Mouse (Mus musculus): ENCODE data around the gene Psmd3.
"Not testable (repeated sequence)": the region's sequence is repeated elsewhere in the genome, so short reads cannot be mapped to it uniquely, and the experiment has no call there.

Psmd3 gene

DNA sequence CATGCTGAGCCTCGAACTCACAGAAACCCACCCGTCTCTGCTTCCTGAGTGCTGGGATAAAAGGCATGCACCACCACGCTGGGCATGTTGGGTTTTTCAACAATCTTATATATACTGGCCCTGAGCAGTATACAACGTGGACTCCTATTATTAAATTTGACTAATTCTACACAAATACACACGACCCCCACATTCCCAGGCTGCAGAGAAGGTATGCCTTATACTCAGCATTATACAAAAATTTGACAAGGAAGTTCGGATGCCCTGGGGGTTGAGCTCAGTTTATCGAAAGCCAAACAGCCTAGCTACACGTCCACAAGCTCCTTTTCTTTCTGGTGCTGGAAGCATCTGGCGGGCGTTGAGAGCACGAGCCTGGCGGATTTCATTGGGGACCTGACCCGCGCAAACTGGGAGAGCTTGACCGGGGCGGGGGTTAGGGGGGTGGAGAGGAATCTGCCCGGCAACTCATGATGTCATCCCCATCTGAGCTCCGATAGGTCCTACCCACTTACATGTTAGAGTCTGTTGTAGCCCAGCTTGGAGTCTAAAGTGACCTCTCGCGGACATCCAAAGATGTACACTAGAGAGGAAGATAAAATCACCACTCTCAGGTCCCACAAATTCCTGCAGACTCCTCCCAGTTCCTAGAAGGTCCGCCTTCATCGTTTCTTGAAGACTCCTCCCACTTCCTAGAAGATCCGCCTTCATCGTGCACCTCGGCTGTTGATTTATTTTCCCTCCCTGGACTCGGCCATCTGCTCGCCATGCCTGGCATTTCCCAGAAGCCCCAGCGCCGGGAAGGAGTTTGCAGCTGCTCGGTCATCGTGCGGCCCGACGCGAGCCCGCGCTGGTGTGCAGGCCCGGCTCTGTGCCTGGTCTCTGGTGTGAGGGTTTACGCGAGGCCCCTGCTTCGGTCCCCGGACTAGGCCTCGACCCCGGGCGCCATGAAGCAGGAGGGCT, at the start of gene Psmd3:
Gene Psmd3 (plus strand): TSS at position 769 of the 960 bp plus-strand sequence.
- peak; percentile 97 to 98 for DNase-seq (ENCODE audit: low spot score in 2 of 2)

DNA sequence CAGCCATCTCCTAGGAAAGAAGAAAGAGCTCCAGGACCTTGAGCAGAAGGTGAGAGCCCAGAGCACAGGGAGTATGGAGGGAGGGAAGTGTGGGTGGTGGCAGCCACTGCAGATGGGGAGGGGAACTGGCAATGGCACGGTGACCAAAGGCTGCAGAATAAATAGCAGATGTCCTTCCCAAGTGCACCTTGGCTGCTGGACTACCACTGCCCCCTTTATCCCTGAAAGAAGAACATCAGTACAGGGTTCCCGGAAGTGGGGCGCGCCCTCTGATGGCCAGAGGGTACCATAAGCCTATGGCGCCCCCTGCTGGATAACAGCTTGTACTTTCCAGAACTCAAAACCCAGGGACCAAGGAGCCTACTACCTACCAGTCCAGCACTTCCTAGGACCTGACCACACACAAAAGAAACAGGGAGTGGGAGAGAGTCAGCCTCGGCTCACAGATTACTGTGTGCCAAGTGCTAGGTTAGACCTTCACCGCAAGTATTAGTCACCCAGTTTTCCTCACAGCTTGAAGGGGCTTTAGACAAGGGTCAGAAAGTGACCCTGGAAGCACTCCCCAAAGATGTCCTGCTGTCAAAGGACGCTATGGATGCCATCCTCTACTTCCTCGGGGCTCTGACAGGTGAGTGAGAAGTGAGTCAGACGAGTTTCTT, 46.9 kb upstream of the Psmd3 start:
- DNase-seq (ENCODE audit: low spot score in 2 of 2), result peak; percentile 35 to 69

DNA sequence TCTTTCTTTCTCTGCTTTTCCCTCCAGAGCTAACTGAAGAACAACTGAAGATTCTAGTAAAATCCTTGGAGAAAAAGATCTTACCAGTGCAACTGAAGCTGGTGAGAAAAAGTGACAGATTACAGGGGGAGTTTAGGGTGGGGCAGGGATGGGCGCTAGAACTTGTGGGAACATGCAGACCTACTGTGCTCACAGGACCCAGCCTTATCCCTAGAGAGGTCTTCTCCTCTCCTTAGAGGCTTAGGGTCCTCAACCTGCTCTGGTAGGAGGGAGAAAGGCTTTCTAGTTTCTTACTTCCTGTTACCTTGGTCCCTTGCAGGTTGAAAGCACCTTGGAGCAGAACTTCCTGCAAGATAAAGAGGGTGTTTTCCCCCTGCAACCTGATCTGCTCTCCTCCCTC, 44.9 kb upstream of the Psmd3 start:
- no peak for DNase-seq (ENCODE audit: low spot score in 2 of 2)

DNA sequence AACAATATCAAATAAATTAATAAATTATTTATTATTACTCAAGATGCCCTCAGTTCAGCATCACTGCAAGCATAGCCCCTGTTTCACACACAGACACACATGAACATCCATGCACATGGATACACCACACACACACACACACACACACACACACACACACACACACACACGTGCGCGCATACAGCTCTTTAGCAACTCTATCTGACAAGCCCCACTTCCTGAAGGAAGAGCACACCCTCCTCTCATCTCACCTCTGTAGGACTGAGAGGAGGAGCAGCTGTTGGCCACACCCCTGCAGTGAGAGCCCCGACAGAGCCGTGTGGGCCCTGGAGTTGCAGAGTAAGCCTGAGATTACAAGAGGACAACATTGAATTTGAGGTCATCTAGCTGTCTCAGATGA, 42.3 kb upstream of the Psmd3 start:
- no peak for DNase-seq (ENCODE audit: low spot score in 2 of 2)

DNA sequence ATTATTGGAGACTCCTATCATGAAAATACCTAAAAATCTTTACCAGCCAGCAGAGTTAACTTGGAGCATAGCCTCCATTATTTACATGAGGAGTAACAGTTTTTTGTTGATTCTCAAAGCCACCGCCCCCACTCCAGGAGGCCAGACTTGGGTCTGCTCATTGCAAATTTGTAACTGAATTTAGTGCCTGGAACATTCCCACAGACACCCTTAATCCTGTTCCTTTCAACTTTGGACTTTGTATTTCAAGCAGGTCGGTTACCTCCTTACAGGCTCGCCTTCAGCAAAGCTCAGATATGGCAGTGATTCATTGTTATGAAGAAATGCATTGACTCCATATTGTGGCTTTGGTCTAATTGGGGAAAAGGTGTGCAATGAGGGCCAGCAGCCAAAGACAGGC, 37.6 kb upstream of the Psmd3 start:
- no peak for DNase-seq (ENCODE audit: low spot score in 2 of 2)

DNA sequence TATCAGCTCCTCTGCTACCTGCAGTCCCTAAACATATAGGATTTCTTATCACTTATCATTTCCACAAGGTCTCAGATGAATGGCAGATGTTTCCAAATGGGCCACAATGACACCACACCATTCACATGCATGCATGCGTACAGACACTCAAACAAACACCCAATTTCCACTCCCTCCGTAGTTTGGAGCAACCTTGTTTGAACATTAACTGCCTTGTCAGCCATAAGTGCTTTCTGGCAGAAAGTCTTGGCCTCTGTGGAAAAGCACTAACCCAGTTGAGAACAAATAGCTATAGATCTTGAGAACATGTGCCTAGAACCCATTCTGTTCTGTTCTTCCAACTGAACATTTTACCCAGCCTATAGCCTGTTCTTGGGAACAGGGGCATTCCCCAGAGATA, 36.4 kb upstream of the Psmd3 start:
- DNase-seq (ENCODE audit: low spot score in 2 of 2), result no peak

DNA sequence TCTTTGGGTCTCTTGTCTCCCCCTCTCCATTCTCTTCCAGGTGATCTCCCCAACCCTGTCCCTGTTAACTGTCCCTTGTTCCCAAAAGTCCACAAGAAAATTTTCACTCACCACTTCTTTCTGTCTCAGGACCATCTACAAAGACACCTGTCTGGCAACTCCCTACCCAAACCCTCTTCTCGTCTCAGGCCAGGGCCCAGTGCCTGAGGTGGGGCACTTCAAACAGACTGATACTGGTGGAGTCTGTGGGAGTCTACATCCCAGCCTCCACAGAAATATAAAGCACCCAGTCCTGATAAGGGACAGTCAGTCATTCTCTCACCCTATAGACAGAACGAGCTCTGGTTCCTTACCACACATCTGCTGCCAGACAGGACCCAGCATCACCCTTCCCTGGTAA, 35.9 kb upstream of the Psmd3 start, which contains the start of gene Gsdma2:
Gene Gsdma2 (plus strand): TSS at position 301 of the 400 bp plus-strand sequence.
- DNase-seq (ENCODE audit: low spot score in 2 of 2), result no peak

DNA sequence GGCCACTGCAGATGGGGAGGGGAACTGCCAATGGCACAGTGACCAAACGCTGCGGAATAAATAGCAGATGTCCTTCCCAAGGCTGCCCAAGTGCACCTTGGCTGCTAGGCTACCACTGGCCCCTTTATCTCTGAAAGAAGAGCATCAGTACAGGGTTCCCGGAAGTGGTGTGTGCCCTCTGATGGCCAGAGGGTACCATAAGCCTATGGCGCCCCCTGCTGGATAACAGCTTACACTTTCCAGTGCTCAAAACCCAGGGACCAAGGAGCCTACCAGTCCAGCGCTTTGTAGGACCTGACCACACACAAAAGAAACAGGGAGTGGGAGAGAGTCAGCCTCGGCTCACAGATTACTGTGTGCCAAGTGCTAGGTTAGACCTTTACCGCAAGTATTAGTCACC, 27.3 kb upstream of the Psmd3 start:
- DNase-seq (ENCODE audit: low spot score in 2 of 2), result peak; percentile 53 to 80

DNA sequence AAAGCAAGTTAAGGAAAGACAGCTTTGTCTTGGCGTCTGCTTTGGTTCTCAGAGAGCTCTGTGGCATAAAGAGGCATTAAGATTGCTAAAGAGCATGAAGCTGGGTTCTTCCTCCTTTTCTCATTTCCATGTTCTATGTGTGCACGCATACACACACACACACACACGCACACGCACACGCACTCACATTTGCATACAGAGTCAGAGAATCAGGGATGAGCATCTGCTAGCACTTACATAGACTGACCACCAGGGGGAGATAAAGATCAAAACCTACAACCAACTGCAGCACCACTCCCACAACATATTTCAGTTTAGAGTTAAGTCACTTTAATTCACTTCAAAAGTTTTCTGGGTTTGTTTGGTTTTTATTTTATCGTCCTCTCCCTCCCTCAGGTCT, 21.8 kb upstream of the Psmd3 start:
- DNase-seq (ENCODE audit: low spot score in 2 of 2), result peak in 1 of 2 experiments; percentile 31

DNA sequence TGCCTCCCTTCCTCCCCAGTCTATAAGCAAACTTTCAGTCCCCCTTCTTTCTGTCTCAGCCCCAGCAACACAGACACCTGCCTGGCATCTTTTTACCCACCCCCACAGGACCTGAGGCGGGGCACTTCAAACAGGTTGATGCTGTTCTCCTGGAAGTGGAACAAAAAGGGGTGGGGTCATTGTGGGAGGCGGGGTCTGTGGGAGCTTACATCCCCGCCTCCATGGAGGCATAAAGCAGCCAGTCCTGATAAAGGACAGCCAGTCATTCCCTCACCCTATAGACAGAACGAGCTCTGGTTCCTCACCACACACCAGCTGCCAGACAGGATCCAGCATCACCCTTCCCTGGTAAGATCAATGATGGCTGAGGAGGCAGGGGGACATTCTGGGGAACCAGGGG, 18.3 kb upstream of the Psmd3 start, which contains the start of gene Gsdma:
Gene Gsdma (plus strand): TSS at position 261 of the 400 bp plus-strand sequence.
- no peak for DNase-seq (ENCODE audit: low spot score in 2 of 2)

DNA sequence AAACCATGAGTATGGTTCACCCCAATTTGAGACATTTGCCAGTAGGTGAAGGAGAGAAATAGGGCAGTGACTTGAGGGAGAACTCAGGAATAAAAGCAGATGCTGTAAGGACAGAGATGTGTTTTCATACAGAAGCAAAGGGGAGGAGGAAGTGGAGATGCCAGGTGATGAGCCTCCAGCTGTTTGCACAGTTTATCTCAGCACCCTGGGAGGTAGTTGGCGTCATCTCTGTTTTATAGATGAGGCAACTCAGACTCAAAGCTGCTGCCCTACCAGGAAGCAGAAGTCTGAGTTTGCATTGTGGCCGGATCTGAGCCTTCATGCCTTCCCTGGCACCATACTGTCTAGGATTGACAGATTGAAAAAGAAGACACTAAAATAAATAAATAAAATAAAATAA, 13.4 kb upstream of the Psmd3 start:
- DNase-seq (ENCODE audit: low spot score in 2 of 2), result no peak

DNA sequence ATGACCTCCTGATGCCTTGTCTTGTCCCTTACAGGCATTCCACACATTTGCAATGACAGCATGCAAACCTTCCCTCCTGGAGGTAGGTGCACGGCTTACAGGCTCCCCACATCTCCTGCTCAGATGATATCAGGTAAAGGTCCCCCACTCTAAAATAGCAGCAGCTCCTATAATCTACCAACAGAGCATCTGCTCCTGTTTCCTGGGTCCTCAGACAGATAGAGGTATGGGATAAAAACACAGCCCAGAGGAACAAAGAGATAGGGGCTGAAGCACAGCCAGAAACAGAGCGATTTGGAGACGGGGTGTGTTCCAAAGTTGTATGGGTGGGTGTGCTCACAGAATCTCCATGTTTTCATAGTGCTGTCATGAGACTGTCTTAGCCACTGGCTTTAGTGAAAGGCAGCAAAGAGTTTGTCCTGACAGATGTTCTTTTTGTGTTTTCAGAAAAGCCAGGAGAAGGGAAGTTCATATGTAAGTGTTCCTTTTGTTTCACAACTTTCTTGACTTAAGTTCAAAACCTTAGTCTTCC, 11.0 kb upstream of the Psmd3 start:
- no peak for DNase-seq (ENCODE audit: low spot score in 2 of 2)

DNA sequence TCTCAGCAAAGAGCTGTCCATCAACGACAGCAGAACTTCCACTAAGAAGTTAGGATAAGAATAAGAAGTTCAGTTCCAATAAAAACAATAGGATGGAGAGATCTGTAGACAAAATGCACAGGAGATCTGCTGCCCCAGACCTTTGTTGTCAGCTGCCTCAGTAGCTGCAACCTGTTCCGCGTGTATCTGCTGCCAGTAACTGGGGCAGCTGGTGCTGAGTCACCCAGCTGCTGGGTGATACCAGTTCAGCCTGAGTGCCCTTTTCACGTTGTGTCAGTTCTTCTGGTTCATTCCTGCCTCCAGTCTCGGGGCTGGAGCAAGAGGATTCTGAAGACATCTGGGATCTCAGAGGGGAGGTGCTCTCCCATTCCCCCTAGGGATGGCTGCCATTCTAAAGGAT, 10.5 kb upstream of the Psmd3 start:
- peak in 1 of 2 experiments; percentile 26 for DNase-seq (ENCODE audit: low spot score in 2 of 2)

DNA sequence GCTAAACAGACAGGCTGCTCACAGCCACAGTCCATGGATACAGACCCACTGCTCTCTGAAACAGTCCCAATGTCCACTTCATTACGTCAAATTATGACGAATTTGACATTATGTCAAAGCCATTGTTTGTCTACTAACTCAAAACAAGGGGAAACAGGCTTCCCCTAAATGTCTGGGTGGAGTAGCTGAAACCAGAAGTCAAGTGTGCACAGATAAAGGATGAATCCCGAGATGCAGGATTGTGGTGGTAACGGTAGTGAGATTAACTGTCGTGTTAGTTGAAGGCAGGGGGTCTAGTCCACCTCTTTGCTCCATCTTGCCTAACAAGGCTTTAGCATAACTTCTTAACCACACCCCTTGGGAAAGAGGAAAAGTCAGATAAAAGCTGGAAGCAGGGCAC, 9.9 kb upstream of the Psmd3 start:
- no peak for DNase-seq (ENCODE audit: low spot score in 2 of 2)

DNA sequence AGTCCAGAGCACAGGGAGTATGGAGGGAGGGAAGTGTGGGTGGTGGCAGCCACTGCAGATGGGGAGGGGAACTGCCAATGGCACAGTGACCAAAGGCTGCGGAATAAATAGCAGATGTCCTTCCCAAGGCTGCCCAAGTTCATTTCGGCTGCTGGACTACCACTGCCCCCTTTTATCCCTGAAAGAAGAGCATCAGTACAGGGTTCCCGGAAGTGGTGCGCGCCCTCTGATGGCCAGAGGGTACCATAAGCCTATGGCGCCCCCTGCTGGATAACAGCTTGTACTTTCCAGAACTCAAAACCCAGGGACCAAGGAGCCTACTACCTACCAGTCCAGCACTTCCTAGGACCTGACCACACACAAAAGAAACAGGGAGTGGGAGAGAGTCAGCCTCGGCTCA, 9.2 kb upstream of the Psmd3 start:
- DNase-seq (ENCODE audit: low spot score in 2 of 2), result peak; percentile 67 to 82

DNA sequence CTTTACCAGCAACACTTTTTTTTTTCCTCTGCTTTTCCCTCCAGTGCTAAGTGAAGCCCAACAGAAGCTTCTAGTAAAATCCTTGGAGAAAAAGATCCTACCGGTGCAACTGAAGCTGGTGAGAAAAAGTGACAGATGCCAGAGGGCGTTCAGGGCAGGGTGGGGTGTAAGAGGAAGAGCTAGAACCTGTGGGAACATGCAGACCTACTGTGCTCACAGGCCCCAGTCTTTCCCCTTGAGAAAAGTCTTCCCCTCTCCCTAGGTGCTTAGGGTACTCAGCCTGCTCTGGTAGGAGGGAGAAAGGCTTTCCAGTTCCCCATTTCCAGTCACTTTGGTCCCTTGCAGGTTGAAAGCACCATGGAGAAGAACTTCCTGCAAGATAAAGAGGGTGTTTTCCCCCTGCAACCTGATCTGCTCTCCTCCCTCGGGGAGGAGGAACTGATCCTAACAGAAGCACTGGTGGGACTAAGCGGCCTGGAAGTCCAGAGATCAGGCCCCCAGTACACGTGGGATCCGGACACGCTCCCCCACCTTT, 6.5 kb upstream of the Psmd3 start:
- no peak for DNase-seq (ENCODE audit: low spot score in 2 of 2)

DNA sequence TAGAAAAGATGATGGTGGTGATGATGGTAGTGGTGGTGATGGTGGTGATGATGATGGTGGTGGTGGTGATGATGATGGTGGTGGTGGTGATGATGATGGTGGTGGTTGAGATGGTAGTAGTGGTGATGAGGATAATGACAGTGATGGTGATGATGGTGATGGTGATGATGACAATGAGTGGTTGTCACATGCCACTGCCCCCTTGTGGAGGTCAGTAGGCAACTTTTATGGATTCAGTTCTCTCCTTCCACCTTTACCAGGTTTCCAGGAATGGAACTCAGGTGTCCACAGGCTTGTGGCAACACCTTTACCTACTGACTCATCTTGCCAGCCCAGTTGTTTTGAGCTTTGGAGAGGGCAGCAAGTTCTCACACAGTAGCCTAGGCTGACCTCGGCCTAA, 2.3 kb upstream of the Psmd3 start:
- DNase-seq (ENCODE audit: low spot score in 2 of 2), result no peak

DNA sequence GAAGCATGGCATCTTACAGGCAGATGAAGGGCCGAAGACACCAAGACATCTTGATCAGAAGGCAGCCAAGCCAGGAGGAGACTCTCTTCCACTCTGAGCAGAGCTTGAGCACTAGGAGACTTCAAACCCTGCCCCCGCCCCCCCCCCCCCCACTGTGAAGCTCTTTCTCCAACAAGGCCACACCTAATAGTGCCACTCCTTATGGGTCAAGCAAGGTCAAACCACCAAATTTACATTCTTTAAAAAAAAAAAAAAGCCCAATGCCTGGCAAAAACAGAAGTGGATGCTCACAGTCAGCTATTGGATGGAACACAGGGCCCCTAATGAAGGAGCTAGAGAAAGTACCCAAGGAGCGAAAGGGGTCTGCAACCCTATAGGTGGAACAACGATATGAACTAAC, 1.8 kb upstream of the Psmd3 start:
- DNase-seq (ENCODE audit: low spot score in 2 of 2), result not testable (repeated sequence)

DNA sequence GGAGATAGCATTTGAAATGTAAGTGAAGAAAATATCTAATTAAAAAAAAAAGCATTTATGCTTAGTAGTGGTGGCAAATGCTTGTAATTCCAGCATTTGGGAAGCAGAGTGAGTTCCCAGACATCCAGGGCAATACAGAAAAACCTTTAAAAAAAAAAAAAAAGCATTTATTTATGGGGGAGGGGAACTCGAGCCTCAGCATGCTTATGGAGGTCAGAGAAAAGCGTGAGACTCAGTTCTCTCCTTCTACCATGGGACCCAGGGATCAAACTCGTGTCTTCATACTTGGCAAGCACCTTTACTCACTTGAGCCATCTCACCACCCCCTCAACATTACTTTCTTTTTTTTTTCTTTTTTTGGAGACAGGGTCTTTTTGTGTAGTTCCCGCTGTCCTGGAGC, 1.2 kb upstream of the Psmd3 start:
- no peak for DNase-seq (ENCODE audit: low spot score in 2 of 2)

DNA sequence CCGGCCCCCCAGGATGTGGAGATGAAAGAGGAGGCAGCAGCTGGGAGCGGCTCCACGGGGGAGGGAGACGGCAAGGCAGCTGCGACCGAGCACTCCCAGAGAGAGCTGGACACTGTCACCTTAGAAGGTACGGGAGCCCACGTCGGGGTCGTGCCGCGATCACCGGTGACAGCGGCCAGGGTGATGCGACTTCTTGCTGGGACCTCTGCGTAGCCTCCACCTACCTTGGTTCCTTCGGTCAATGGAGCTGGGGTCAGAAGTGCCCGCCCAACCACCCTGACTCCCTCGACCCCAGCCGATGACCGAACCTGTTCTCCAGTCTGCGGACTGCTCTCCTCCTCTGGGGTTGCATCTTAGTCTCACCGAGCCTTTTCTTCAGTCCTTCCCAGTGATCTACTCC, 457 bp downstream of the Psmd3 start:
- DNase-seq (ENCODE audit: low spot score in 2 of 2), result no peak

DNA sequence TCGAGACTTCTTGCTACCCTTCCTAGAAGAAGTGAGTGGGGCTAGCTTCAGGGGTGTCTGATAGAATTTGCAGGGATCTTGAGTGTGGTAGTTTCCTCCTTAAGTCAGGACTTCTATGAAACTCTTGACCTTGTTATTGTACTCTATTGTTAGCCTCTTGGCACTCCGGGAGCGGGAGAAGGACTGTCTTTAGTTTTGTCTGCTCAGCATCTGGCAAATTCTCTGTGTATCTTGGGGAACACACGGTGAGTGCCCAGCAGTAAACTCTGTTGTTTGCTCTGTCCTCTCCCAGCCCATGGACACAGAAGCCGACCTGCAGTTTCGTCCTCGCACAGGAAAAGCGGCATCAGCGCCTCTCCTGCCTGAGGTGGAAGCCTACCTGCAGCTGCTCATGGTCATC, 3.3 kb downstream of the Psmd3 start:
- DNase-seq (ENCODE audit: low spot score in 2 of 2), result no peak

DNA sequence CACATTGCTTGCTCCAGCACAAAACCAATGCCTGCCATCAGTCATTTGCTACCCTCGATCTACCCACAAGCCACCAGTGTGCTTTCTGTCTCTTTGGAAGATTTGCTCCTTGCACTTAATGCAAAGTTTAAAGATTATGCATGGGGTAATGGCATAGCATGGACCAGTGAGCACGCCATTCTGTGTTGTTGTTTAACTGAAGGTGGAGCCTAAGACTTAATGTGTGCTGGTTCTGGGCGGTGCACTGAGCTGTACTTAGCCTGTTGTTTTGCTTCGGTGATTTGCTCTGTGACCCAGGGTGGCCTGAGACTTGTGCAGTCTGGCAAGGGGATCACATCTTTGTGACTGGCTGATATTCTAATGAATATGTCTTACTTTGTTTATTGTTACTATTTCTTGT, 4.6 kb downstream of the Psmd3 start:
- DNase-seq (ENCODE audit: low spot score in 2 of 2), result no peak
